Mouse (Mus musculus) testis, adult 2 months (tissue): ENCODE results near the gene Hmx1. TPM values are rescaled to one million over a fixed set of nuclear protein-coding genes. Genes with fewer than 3 reads are reported as not detected.

Experiments
- H3K27ac ChIP-seq: fragments of 200-500 bp; 2 replicates; pipeline ENCODE4 v1.5.1; 2012; ENCODE audit warnings: low read depth, low read length; ENCODE audit not compliant: control insufficient read depth, insufficient read depth
- H3K27me3 ChIP-seq: fragments of 200-500 bp; 2 replicates; pipeline ENCODE4 v1.6.1; 2012; ENCODE audit warnings: mild to moderate bottlenecking, low read length, moderate library complexity; ENCODE audit not compliant: control insufficient read depth, insufficient read depth
- H3K36me3 ChIP-seq: fragments of 200-500 bp; 2 replicates; pipeline ENCODE4 v1.6.1; 2012; ENCODE audit warnings: mild to moderate bottlenecking, low read length; ENCODE audit not compliant: control insufficient read depth, insufficient read depth
- H3K4me1 ChIP-seq: fragments of 200-500 bp; 2 replicates; pipeline ENCODE4 v1.6.1; 2012; ENCODE audit warnings: low read length; ENCODE audit not compliant: control insufficient read depth, insufficient read depth
- H3K4me3 ChIP-seq: fragments of 200-500 bp; 2 replicates; pipeline ENCODE4 v1.5.1; 2012; ENCODE audit warnings: low read depth, mild to moderate bottlenecking, low read length, moderate library complexity, mixed read lengths; ENCODE audit not compliant: control insufficient read depth
- CTCF ChIP-seq: fragments of 200-500 bp; IDR thresholded peaks from 2 replicates; pipeline ENCODE4 v1.5.1; 2012; ENCODE audit warnings: low read depth, mild to moderate bottlenecking, inconsistent platforms, low read length, moderate library complexity; ENCODE audit not compliant: control insufficient read depth, insufficient read depth, insufficient replicate concordance
- POLR2A ChIP-seq: fragments of 200-500 bp; IDR thresholded peaks from 2 replicates; pipeline ENCODE4 v1.6.1; 2012; ENCODE audit warnings: low read depth, mild to moderate bottlenecking, inconsistent platforms, low read length, moderate library complexity; ENCODE audit not compliant: control insufficient read depth
- polyA plus RNA-seq: library from polyadenylated mRNA; depleted of rRNA; stranded (reverse); fragments of >200 nt; gene quantifications from 2 replicates; pipeline ENCODE4 v1.2.3, GENCODE M21; 2012

Hmx1 gene
- polyA plus RNA-seq, 1 experiment, result 19.1 TPM

DNA sequence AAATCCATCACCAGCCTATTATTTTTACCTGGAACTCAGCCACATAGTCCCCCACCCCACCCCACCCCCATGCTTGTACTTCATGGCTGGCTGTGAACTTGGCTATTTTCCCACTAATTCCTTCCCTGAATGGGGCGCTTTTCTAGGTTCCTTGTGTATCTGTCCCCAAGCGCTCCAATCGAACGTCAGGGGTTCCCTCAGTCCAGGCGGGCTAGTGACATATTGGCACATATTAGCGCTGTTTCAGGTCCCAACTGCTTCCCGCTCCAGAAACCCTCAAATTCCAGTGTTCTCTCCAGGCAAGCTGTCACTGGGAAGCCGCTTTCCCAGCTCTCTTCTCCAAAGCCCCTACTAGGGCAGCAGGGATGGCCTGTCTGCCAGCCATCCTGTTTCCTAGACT, 12.3 kb downstream of the Hmx1 start:
- H3K27me3 ChIP-seq, result no peaks in the 10 kb centered on the region
- TF ChIP-seq POLR2A (no peak), CTCF (no peak)
- peaks cover 17% of the 10 kb centered on the region for H3K4me1 ChIP-seq
- H3K27ac ChIP-seq, result no peak overlapping the region
- H3K4me3 ChIP-seq, result no peak overlapping the region
- no peaks in the 10 kb centered on the region for H3K36me3 ChIP-seq

DNA sequence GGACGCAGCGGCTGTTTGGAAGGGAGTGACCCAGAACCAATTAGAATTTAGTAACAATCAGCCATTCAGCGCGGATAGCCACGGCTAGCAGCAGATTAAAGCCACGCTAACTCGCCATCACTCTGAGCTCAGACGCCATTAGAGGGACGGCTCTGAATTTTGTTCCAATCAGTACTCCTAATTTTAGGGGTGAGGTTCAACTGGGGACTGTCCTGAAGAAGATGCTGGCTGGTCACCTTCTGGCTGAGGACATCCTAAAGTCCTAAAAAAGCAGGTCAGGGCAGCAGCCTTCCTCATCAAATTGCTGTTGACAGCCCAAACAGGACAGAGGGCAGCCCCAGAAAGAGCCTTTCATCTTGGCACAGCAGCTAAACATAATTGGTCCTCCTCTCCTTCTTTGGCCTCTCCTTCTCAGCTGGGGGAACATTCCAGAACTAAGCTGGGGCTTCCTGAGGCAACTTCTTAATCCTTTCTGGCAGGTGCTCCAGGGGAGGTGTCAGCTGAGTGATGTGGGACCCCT, 18.6 kb downstream of the Hmx1 start:
- Histone ChIP-seq H3K27ac (no peak overlapping the region), H3K27me3 (no peaks in the 10 kb centered on the region), H3K4me1 (peaks cover 7% of the 10 kb centered on the region), H3K4me3 (no peak overlapping the region), H3K36me3 (no peaks in the 10 kb centered on the region)
- TF ChIP-seq CTCF (no peak), POLR2A (no peak)

DNA sequence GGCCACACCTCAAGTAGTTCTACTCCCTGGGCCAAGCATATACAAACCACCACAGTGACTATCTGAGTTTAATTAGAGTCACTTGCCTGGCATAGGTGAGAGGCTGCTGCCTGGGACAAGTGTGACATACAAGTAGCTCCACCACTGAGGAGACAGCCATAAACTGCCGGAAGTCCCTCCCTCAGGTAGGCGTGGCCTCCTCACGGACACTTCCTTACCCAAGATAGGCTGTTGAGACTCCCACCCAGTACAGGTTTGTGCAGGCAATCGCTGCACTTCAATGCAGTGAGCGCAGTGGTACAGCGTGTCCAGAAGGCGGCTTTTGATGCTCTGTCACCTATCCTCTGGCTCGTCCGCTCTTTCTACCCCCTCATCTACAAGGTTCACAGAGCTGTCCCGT, 22.1 kb downstream of the Hmx1 start:
- peak overlapping the region; percentile 53 for H3K4me3 ChIP-seq
- peaks cover 7% of the 10 kb centered on the region for H3K4me1 ChIP-seq
- no peaks in the 10 kb centered on the region for H3K36me3 ChIP-seq
- H3K27me3 ChIP-seq, result no peaks in the 10 kb centered on the region
- TF ChIP-seq POLR2A (no peak), CTCF (no peak)
- H3K27ac ChIP-seq, result peak overlapping the region; percentile 33; the same call in 1 of the 2 replicates

DNA sequence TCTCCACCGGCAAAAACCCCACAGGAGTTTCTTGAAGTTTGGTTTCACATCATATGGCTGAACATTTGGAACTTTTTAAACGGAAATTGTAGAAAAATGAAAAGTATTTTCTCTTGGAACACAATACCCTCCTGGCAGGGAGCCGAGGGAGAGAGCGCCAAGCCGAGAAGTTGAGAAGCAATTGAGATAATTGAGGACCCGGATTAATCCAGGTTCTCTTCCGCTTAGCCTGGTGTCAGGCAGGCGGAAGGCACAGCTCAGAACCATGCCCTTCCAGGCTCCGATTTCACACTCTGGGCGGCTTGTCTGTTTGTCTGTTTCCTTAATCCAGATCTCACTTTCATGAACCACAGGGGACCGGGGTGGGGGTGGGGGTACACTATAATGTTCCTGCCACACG, 23.9 kb downstream of the Hmx1 start:
- no peak overlapping the region for H3K27ac ChIP-seq
- H3K27me3 ChIP-seq, result no peaks in the 10 kb centered on the region
- H3K36me3 ChIP-seq, result no peaks in the 10 kb centered on the region
- TF ChIP-seq CTCF, result no peak
- TF ChIP-seq POLR2A, result no peak
- no peak overlapping the region; the same call in 1 of the 2 replicates for H3K4me3 ChIP-seq
- H3K4me1 ChIP-seq, result peaks cover 7% of the 10 kb centered on the region

DNA sequence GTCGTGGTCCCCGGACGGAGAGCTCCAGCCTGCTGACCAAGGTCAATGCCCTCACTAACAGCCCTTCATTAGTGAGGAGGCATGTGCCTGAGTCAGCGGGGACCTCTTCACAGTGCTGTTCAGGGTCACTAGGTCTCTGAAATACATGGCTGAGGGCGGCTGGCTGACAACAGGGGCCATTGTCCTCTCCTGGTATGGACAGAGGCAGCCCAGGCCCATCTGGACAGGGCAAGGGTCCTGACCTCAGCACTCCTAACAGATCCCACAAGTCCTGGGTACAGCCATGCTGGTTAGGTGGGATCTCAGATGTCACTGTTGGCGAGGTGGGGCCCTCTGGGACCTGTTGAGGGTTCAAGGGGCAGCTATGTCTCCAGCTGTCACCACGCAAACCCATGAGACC, 28.8 kb downstream of the Hmx1 start:
- TF ChIP-seq POLR2A (no peak), CTCF (no peak)
- Histone ChIP-seq H3K27me3 (no peaks in the 10 kb centered on the region), H3K36me3 (no peaks in the 10 kb centered on the region)

DNA sequence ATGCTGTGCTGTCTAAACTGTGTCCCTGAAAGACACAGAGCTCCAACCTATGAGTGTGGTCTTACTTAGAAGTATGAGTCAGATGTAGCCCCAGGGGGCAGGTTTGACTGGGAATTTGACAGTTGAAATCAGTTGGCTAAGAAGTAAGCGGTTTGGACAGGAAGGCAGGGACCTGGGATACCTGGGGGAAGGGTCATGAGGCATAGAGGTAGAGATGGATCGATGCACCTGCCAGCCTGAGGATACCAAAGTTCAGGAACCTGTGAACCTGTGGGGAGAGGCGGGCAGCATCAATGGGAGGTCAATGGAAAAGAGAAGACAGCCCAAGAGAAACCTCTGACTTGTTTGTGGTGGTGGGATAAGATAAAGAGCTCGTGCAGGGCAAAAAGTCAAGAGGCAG, 32.7 kb downstream of the Hmx1 start:
- Histone ChIP-seq H3K27ac (no peak overlapping the region), H3K4me1 (no peaks in the 10 kb centered on the region; the same call in none of the 2 replicates), H3K36me3 (no peaks in the 10 kb centered on the region), H3K27me3 (no peaks in the 10 kb centered on the region), H3K4me3 (no peak overlapping the region)
- TF ChIP-seq CTCF (no peak), POLR2A (no peak)

More for the DNA sequence above, 28.8 kb downstream of the Hmx1 start:
- no peak overlapping the region for H3K4me3 ChIP-seq
- H3K4me1 ChIP-seq, result no peaks in the 10 kb centered on the region; the same call in none of the 2 replicates
- H3K27ac ChIP-seq, result no peak overlapping the region

DNA sequence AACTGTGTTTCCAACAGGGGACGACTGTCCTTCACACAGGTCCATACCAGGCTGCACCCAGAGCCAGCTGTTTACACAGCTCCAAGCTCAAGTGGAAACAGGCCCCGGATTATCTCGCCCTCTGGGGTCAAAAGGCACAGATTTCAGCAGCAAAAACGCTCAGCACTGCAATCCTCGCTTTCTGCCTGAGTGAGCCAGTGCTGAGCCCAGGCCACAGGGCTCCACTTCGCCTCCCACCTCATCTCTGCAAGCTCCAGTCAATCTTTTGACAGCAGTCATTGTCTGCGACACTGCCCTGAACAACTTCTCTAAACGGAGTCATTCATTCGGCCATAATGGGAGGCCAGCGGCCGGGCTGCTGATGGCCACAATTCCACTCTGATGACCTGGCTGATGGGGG, 36.3 kb downstream of the Hmx1 start:
- Histone ChIP-seq H3K27ac (no peak overlapping the region), H3K4me3 (no peak overlapping the region), H3K36me3 (no peaks in the 10 kb centered on the region), H3K27me3 (no peaks in the 10 kb centered on the region), H3K4me1 (no peaks in the 10 kb centered on the region; the same call in none of the 2 replicates)
- no peak for TF ChIP-seq POLR2A
- no peak for TF ChIP-seq CTCF

DNA sequence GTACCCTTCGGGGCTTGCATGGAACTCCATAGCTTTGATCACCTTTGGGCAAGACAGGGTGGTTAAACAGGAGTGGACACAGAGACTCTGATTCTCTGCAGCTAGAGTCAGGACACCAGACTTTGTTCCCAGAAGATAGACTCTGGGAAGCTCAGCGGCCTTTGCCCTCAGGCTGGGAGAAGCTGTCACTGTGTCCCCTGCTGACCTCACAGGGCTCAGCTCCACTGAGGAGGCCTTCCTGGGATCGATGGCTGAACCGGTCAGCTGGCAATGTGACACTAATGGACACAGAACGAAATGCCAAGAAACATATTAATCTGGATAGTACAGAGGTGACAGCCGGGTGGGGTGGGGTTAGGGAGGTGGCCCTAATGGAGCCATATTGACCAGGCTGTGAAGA, 39.0 kb downstream of the Hmx1 start:
- Histone ChIP-seq H3K4me1 (no peaks in the 10 kb centered on the region), H3K27me3 (no peaks in the 10 kb centered on the region)
- TF ChIP-seq POLR2A (no peak), CTCF (no peak)

More for the DNA sequence above, 39.0 kb downstream of the Hmx1 start:
- Histone ChIP-seq H3K4me3 (no peak overlapping the region), H3K36me3 (no peaks in the 10 kb centered on the region), H3K27ac (no peak overlapping the region)
